In the genomic region with DNA sequence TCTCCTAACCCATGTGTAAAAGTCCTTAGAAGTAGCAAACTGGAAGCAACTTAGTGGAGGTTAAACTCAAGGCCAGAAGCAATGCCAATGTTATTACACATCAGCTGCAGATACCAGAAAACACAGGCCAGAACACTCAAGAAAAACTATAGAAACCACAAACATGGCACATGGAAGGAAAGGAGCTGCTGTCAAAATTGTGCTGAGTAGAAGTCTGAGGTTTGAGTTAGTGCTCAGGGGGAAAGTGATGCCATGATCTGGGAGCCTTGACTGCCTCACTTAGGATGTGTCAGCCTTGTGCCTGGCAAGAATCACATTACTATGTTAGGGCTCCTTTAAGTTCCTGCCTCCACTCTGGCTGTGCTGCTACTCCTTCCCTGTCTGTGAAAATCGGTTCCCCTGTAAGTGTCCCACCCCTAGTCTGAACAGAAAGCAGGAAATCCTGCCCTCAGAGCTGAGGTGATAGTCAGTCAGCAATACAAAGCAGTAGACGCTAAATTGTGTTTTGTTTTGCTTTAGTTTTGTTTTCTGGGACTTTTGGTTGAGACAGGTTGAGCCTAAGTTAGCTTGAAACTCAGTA, we compare ENCODE assay signal across 9 mouse cellular contexts. TPM values are rescaled to one million over a fixed set of nuclear protein-coding genes. Genes with fewer than 3 reads are reported as not detected.
A peak's percentile ranks its signal among the peaks of the same experiment; 100 is the strongest.
DNase-seq lines count a peak whose midpoint lies in the region; ATAC-seq and TF ChIP-seq lines count a peak whose summit lies in the region.
"Had no signal": no experiment of that assay in that cellular context is flagged by ENCODE, and none has a peak within 500 bp of the region (broad histone marks: within the 10 kb centered on the region; RNA-seq: fewer than 3 reads in every experiment).

No protein-coding gene starts in this region.

- H3K4me1 ChIP-seq in midbrain, embryonic 12.5 days = peaks cover 8% of the 10 kb centered on the region
- 0 out of 2 replicates have a peak, but pooled peaks cover 10% of the 10 kb centered on the region for H3K4me1 ChIP-seq in midbrain, embryonic 15.5 days
- peaks cover 25% of the 10 kb centered on the region for H3K4me1 ChIP-seq in heart, embryonic 13.5 days
- 0 out of 2 replicates have a peak, but pooled peaks cover 5% of the 10 kb centered on the region for H3K4me1 ChIP-seq in kidney, postnatal 0 days (replicated peaks; ENCODE audit: insufficient read depth, low read length)
- no peaks in the 10 kb centered on the region for H3K4me1 ChIP-seq in hindbrain, embryonic 11.5 days (replicated peaks; ENCODE audit: control insufficient read depth, insufficient read depth, low read length)

- H3K4me3 ChIP-seq in midbrain, embryonic 12.5 days = no peak overlapping the region
- H3K4me3 ChIP-seq in midbrain, embryonic 15.5 days = no peak overlapping the region
- no peak overlapping the region for H3K4me3 ChIP-seq in heart, embryonic 13.5 days
- no peak overlapping the region for H3K4me3 ChIP-seq in kidney, postnatal 0 days (replicated peaks; ENCODE audit: low read depth, low read length)
- H3K4me3 ChIP-seq in hindbrain, embryonic 11.5 days (ENCODE audit: low read depth, low read length) = no peak overlapping the region

- no peak overlapping the region for H3K9ac ChIP-seq in midbrain, embryonic 12.5 days (replicated peaks)
- no peak overlapping the region for H3K9ac ChIP-seq in midbrain, embryonic 15.5 days
- H3K9ac ChIP-seq in heart, embryonic 13.5 days = peak overlapping the region; percentile 3; the same call in 1 of the 2 replicates
- H3K9ac ChIP-seq in kidney, postnatal 0 days (ENCODE audit: low read depth, low read length) = no peak overlapping the region
- H3K9ac ChIP-seq in hindbrain, embryonic 11.5 days (ENCODE audit: low read depth, low read length) = no peak overlapping the region

- H3K36me3 ChIP-seq in midbrain, embryonic 12.5 days = no peaks in the 10 kb centered on the region
- H3K36me3 ChIP-seq in midbrain, embryonic 15.5 days (replicated peaks) = no peaks in the 10 kb centered on the region
- H3K36me3 ChIP-seq in heart, embryonic 13.5 days = no peaks in the 10 kb centered on the region
- no peaks in the 10 kb centered on the region for H3K36me3 ChIP-seq in kidney, postnatal 0 days (ENCODE audit: insufficient read depth, low read length)
- H3K36me3 ChIP-seq in hindbrain, embryonic 11.5 days (ENCODE audit: control insufficient read depth, insufficient read depth, low read length) = no peaks in the 10 kb centered on the region

- TF ChIP-seq CTCF in kidney, postnatal 0 days (IDR thresholded peaks at IDR 0.05; ENCODE audit: low read depth) = no peak

- no peak overlapping the region for H3K4me2 ChIP-seq in midbrain, embryonic 12.5 days (replicated peaks)
- H3K4me2 ChIP-seq in midbrain, embryonic 15.5 days = no peak overlapping the region
- no peak overlapping the region for H3K4me2 ChIP-seq in heart, embryonic 13.5 days
- no peak overlapping the region for H3K4me2 ChIP-seq in kidney, postnatal 0 days (ENCODE audit: low read length)
- H3K4me2 ChIP-seq in hindbrain, embryonic 11.5 days (replicated peaks; ENCODE audit: low read depth, low read length) = no peak overlapping the region

- no peaks in the 10 kb centered on the region for H3K27me3 ChIP-seq in midbrain, embryonic 12.5 days
- H3K27me3 ChIP-seq in midbrain, embryonic 15.5 days (replicated peaks) = no peaks in the 10 kb centered on the region
- no peaks in the 10 kb centered on the region for H3K27me3 ChIP-seq in heart, embryonic 13.5 days (replicated peaks)
- H3K27me3 ChIP-seq in kidney, postnatal 0 days (ENCODE audit: insufficient read depth, low read length) = no peaks in the 10 kb centered on the region
- H3K27me3 ChIP-seq in hindbrain, embryonic 11.5 days (ENCODE audit: control insufficient read depth, insufficient read depth, low read length) = no peaks in the 10 kb centered on the region

- 51% methylated on average over 2 of the region's 2 CpGs for WGBS in midbrain, embryonic 12.5 days
- WGBS in midbrain, embryonic 15.5 days = 44% methylated on average over 2 of the region's 2 CpGs
- 14% methylated on average over 2 of the region's 2 CpGs for WGBS in heart, embryonic 13.5 days
- WGBS in kidney, postnatal 0 days = 3% methylated on average over 2 of the region's 2 CpGs
- WGBS in hindbrain, embryonic 11.5 days = 53% methylated on average over 2 of the region's 2 CpGs

- no peaks in the 10 kb centered on the region for H3K9me3 ChIP-seq in midbrain, embryonic 12.5 days
- H3K9me3 ChIP-seq in midbrain, embryonic 15.5 days = no peaks in the 10 kb centered on the region
- no peaks in the 10 kb centered on the region for H3K9me3 ChIP-seq in heart, embryonic 13.5 days
- H3K9me3 ChIP-seq in kidney, postnatal 0 days (replicated peaks; ENCODE audit: low read length) = no peaks in the 10 kb centered on the region
- no peaks in the 10 kb centered on the region for H3K9me3 ChIP-seq in hindbrain, embryonic 11.5 days (ENCODE audit: control insufficient read depth, low read length)

- ATAC-seq in midbrain, embryonic 12.5 days (ENCODE audit: low FRiP score, low read depth) = no peak
- ATAC-seq in midbrain, embryonic 15.5 days (replicated peaks) = no peak
- no peak for ATAC-seq in heart, embryonic 13.5 days (ENCODE audit: extremely low read depth, insufficient number of reproducible peaks, low FRiP score, low TSS enrichment)
- ATAC-seq in kidney, postnatal 0 days (replicated peaks; ENCODE audit: low FRiP score, low read depth) = no peak
- no peak for ATAC-seq in hindbrain, embryonic 11.5 days (ENCODE audit: low FRiP score)

- H3K27ac ChIP-seq in midbrain, embryonic 12.5 days (replicated peaks) = 0 out of 2 replicates have a peak overlapping the region, but pooled peaks have one; percentile 6
- no peak overlapping the region for H3K27ac ChIP-seq in midbrain, embryonic 15.5 days
- H3K27ac ChIP-seq in heart, embryonic 13.5 days (replicated peaks) = peak overlapping the region; percentile 70
- H3K27ac ChIP-seq in kidney, postnatal 0 days = peak overlapping the region; percentile 43
- H3K27ac ChIP-seq in hindbrain, embryonic 11.5 days (ENCODE audit: low read depth, low read length) = no peak overlapping the region

- DNase-seq in kidney, postnatal 0 days (ENCODE audit: low spot score) = peak; percentile 58
- peak; percentile 11 for DNase-seq in yolk sac, embryonic 10.5 days (ENCODE audit: low spot score)
- no peak for DNase-seq in spleen, postnatal 4 days (ENCODE audit: low spot score in 2 of 2)
- DNase-seq in hindbrain, embryonic 11.5 days (ENCODE audit: low spot score) = no peak
- DNase-seq in left cerebral cortex, adult 11 months (ENCODE audit: low spot score) = no peak
- DNase-seq: gastrocnemius, postnatal 36 days had no signal

RNA-seq across cellular contexts. Expression of a gene that starts 3.1 kb away (rescaled TPM):
- 32.3 and 33.9 TPM in 2 replicates for polyA plus RNA-seq in midbrain, embryonic 12.5 days (2016; fragmentation: Nextera tagmentation; extraction: Ambion mirVana)
- 19.7 and 20.3 TPM in 2 replicates for polyA plus RNA-seq in midbrain, embryonic 15.5 days (2015; fragmentation: Nextera tagmentation; extraction: Ambion mirVana)
- polyA plus RNA-seq in heart, embryonic 13.5 days (2015; fragmentation: Nextera tagmentation; extraction: Ambion mirVana) = 21.5 and 21.6 TPM in 2 replicates
- 25.8 and 28.0 TPM in 2 replicates for polyA plus RNA-seq in kidney, postnatal 0 days (2015; fragmentation: Nextera tagmentation; extraction: Ambion mirVana)
- polyA plus RNA-seq in hindbrain, embryonic 11.5 days (2014; fragmentation: Nextera tagmentation; extraction: Ambion mirVana) = 32.1 and 34.6 TPM in 2 replicates

Comparison
In these comparisons a context has a peak if more than half of its experiments do, and no peak if none do; other contexts are left out.
1. H3K27ac ChIP-seq: peak in midbrain, embryonic 12.5 days (single experiment), heart, embryonic 13.5 days (single experiment) and kidney, postnatal 0 days (single experiment); none in midbrain, embryonic 15.5 days (single experiment) and hindbrain, embryonic 11.5 days (single experiment).
2. DNase-seq: peak in kidney, postnatal 0 days (single experiment) and yolk sac, embryonic 10.5 days (single experiment); none in spleen, postnatal 4 days (0 of 2), hindbrain, embryonic 11.5 days (single experiment) and left cerebral cortex, adult 11 months (single experiment).